Mouse (Mus musculus) cerebellum, postnatal 36 days (tissue): Measurements from ENCODE around the gene Dcn.

ENCODE experiments used
- DNase-seq, 2 experiments: peaks; one replicate each; pipeline ENCODE4 v3.0.0; 2021 to 2022; ENCODE audit warnings: mixed read lengths in 2 of 2

Gene Dcn

DNA sequence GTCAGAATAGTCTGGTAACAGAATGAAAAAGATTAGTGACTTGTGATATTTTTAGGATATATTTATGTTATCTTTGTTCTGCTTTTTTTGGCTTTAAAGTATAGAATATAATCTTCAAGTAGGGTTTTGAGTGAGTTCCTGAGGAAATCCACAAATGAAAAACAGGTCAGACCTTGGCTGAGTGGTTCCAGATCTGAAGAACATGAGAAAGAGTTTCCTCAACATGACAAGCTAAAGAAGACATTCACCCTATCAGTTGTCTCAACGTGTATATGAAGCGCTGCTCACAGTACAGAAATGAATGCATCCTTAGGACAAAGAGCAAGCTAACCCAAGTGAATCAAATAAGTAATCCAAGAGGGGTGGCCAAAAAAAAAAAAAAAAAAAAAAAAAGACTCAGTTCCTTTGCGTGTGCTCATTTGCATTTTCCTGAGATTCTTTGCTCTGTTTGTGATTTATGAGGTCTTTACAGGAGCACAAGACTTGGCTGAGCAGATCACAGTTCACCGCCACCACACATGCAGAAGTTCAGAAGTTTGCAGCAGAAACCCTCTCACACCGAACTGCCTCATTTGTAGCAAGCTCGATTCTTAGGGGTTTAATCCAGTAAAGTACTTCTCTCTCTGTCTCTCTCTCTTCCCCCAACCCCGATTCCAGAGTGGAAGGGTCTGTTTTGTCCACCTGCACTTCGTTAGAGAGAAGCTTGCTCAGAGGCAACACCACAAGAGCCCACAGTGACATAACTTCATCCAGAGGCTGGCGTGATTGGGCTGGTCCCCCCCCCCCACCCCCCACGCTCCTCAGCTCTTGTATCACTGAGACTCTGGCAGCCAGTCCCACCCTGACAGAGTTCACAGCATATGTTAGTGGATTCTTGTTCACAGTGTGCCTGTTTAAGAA is 85.8 kb downstream of the Dcn start, which contains the start of gene Lum:
Gene Lum, plus strand, starts transcription at position 172 of the 900 bp plus-strand sequence.
- DNase-seq: no peak

DNA sequence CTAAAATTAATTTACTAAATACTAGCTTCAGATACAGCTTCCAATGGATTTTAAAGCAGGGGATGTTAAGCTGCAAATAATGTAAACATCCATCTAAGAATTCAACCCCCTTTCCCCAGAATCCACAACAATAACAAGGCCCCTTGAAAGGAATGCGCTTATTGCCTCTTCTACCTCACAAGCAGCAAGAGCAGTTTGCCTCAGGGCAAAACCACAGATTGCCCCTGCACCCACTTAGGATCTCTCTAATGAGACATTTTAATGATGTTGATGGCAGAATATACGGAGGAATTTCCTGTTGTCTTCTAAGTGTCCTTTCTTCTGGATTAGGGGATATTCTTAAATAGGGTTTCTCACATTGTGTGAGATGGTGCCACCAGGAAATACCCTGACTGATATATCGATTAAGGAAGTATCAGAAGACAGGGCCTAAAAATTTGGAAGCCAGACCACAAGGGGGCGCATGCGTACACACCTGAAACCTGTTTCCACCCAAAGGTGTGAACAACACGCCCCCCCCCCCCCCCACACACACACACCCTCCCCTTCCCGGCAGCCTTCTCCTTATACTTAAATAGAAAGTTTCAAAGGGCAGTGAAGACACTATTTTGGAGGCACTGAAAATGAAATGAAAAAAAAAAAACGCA is 88.2 kb downstream of the Dcn start:
- peak; percentile 39 to 49 for DNase-seq
